Mouse (Mus musculus): ENCODE results near the gene Aacs. TPM values are rescaled to one million over a fixed set of nuclear protein-coding genes. Genes with fewer than 3 reads are reported as not detected.
A peak's percentile ranks its signal among the peaks of the same experiment; 100 is the strongest.

Aacs gene
- polyA plus RNA-seq, 1 experiment from 2014 or later: 36.6 TPM

DNA sequence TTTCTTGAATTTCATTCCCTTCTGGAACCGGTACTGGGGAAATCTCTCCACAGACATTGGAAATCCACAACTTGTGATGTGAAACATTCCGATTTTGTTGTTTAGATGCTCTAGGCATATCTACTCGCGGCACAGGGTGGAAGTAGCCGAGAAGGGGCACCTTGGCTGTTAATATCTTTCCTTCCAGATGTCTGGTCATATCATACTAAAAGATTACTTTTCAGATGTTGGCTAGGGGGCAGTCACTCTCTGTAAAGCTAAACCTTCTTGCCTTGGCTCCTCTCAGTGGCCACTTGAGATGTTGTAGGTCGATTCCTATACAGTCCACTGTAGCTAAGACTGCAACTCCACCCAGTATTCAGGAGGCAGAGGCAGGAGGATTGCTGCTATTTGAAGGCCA, 19.5 kb upstream of the Aacs start:
- Histone ChIP-seq H3K27ac (ENCODE audit: low read depth, low read length) (no peak overlapping the region), H3K27me3 (ENCODE audit: control insufficient read depth, insufficient read depth, low read length) (no peaks in the 10 kb centered on the region), H3K4me1 (ENCODE audit: control insufficient read depth, insufficient read depth, low read length) (no peaks in the 10 kb centered on the region), H3K9ac (ENCODE audit: low read depth, low read length) (no peak overlapping the region), H3K9me3 (ENCODE audit: control insufficient read depth, low read length) (no peaks in the 10 kb centered on the region), H3K4me2 (replicated peaks; ENCODE audit: low read depth, low read length) (no peak overlapping the region), H3K36me3 (ENCODE audit: control insufficient read depth, insufficient read depth, low read length) (peaks cover 18% of the 10 kb centered on the region; the same call in 1 of the 2 replicates), H3K4me3 (ENCODE audit: low read length) (no peak overlapping the region)
- no peak for ATAC-seq (ENCODE audit: low FRiP score, low TSS enrichment)
- 94% methylated on average over 6 of the region's 6 CpGs for WGBS

GRCm38 (mm10) chr5:125457538-125457937, 18.1 kb upstream of the Aacs start:
- no peaks in the 10 kb centered on the region for H3K9me3 ChIP-seq (ENCODE audit: control insufficient read depth, low read length)
- H3K4me1 ChIP-seq (ENCODE audit: control insufficient read depth, insufficient read depth, low read length): no peaks in the 10 kb centered on the region
- no peak overlapping the region for H3K4me3 ChIP-seq (ENCODE audit: low read length)
- H3K27me3 ChIP-seq (ENCODE audit: control insufficient read depth, insufficient read depth, low read length): no peaks in the 10 kb centered on the region
- H3K27ac ChIP-seq (ENCODE audit: low read depth, low read length): no peak overlapping the region
- no peak overlapping the region for H3K4me2 ChIP-seq (replicated peaks; ENCODE audit: low read depth, low read length)
- H3K9ac ChIP-seq (ENCODE audit: low read depth, low read length): no peak overlapping the region
- peaks cover 16% of the 10 kb centered on the region; the same call in 1 of the 2 replicates for H3K36me3 ChIP-seq (ENCODE audit: control insufficient read depth, insufficient read depth, low read length)
- 90% methylated on average over 6 of the region's 6 CpGs for WGBS
- no peak for ATAC-seq (ENCODE audit: low FRiP score, low TSS enrichment)

GRCm38 (mm10) chr5:125460574-125460973, 15.0 kb upstream of the Aacs start:
- Histone ChIP-seq H3K36me3 (ENCODE audit: control insufficient read depth, insufficient read depth, low read length) (peaks cover 4% of the 10 kb centered on the region; the same call in 1 of the 2 replicates), H3K27me3 (ENCODE audit: control insufficient read depth, insufficient read depth, low read length) (no peaks in the 10 kb centered on the region), H3K27ac (ENCODE audit: low read depth, low read length) (no peak overlapping the region), H3K9ac (ENCODE audit: low read depth, low read length) (no peak overlapping the region), H3K9me3 (ENCODE audit: control insufficient read depth, low read length) (no peaks in the 10 kb centered on the region), H3K4me1 (ENCODE audit: control insufficient read depth, insufficient read depth, low read length) (peaks cover 4% of the 10 kb centered on the region; the same call in 1 of the 2 replicates), H3K4me3 (ENCODE audit: low read length) (no peak overlapping the region), H3K4me2 (replicated peaks; ENCODE audit: low read depth, low read length) (no peak overlapping the region)
- WGBS: 81% methylated on average over 3 of the region's 3 CpGs
- no peak for ATAC-seq (ENCODE audit: low FRiP score, low TSS enrichment)

GRCm38 (mm10) chr5:125461868-125462445, 13.7 kb upstream of the Aacs start:
- no peak for ATAC-seq (ENCODE audit: low FRiP score, low TSS enrichment)
- H3K4me1 ChIP-seq (ENCODE audit: control insufficient read depth, insufficient read depth, low read length): peaks cover 4% of the 10 kb centered on the region; the same call in 1 of the 2 replicates
- WGBS: 56% methylated on average over 10 of the region's 10 CpGs
- no peak overlapping the region for H3K4me3 ChIP-seq (ENCODE audit: low read length)
- no peaks in the 10 kb centered on the region for H3K27me3 ChIP-seq (ENCODE audit: control insufficient read depth, insufficient read depth, low read length)
- H3K27ac ChIP-seq (ENCODE audit: low read depth, low read length): no peak overlapping the region
- no peak overlapping the region for H3K4me2 ChIP-seq (replicated peaks; ENCODE audit: low read depth, low read length)
- H3K36me3 ChIP-seq (ENCODE audit: control insufficient read depth, insufficient read depth, low read length): no peaks in the 10 kb centered on the region
- H3K9ac ChIP-seq (ENCODE audit: low read depth, low read length): no peak overlapping the region
- H3K9me3 ChIP-seq (ENCODE audit: control insufficient read depth, low read length): no peaks in the 10 kb centered on the region

GRCm38 (mm10) chr5:125465192-125465591, 10.4 kb upstream of the Aacs start:
- Histone ChIP-seq H3K9ac (ENCODE audit: low read depth, low read length) (peak overlapping the region; percentile 34; the same call in 1 of the 2 replicates), H3K27ac (ENCODE audit: low read depth, low read length) (no peak overlapping the region), H3K4me2 (replicated peaks; ENCODE audit: low read depth, low read length) (peak overlapping the region; percentile 45), H3K36me3 (ENCODE audit: control insufficient read depth, insufficient read depth, low read length) (no peaks in the 10 kb centered on the region), H3K27me3 (ENCODE audit: control insufficient read depth, insufficient read depth, low read length) (no peaks in the 10 kb centered on the region), H3K4me1 (ENCODE audit: control insufficient read depth, insufficient read depth, low read length) (peaks cover 4% of the 10 kb centered on the region; the same call in 1 of the 2 replicates), H3K4me3 (ENCODE audit: low read length) (peak overlapping the region; percentile 32), H3K9me3 (ENCODE audit: control insufficient read depth, low read length) (no peaks in the 10 kb centered on the region)
- WGBS: 44% methylated on average over 7 of the region's 7 CpGs
- 0 out of 2 replicates have a peak, but pooled peaks have one; percentile 8 for ATAC-seq (ENCODE audit: low FRiP score, low TSS enrichment)

GRCm38 (mm10) chr5:125465701-125466106, 9.9 kb upstream of the Aacs start:
- H3K4me3 ChIP-seq (ENCODE audit: low read length): peak overlapping the region; percentile 32
- peak overlapping the region; percentile 45 for H3K4me2 ChIP-seq (replicated peaks; ENCODE audit: low read depth, low read length)
- peak; percentile 99 for ATAC-seq (ENCODE audit: low FRiP score, low TSS enrichment)
- no peaks in the 10 kb centered on the region for H3K9me3 ChIP-seq (ENCODE audit: control insufficient read depth, low read length)
- H3K27ac ChIP-seq (ENCODE audit: low read depth, low read length): no peak overlapping the region
- peak overlapping the region; percentile 14; the same call in 1 of the 2 replicates for H3K9ac ChIP-seq (ENCODE audit: low read depth, low read length)
- WGBS: under 1% methylated on average over 25 of the region's 25 CpGs
- no peaks in the 10 kb centered on the region for H3K36me3 ChIP-seq (ENCODE audit: control insufficient read depth, insufficient read depth, low read length)
- no peaks in the 10 kb centered on the region for H3K27me3 ChIP-seq (ENCODE audit: control insufficient read depth, insufficient read depth, low read length)
- H3K4me1 ChIP-seq (ENCODE audit: control insufficient read depth, insufficient read depth, low read length): peaks cover 4% of the 10 kb centered on the region; the same call in 1 of the 2 replicates

GRCm38 (mm10) chr5:125466483-125466882, 9.1 kb upstream of the Aacs start:
- H3K9me3 ChIP-seq (ENCODE audit: control insufficient read depth, low read length): no peaks in the 10 kb centered on the region
- H3K27ac ChIP-seq (ENCODE audit: low read depth, low read length): no peak overlapping the region
- H3K4me3 ChIP-seq (ENCODE audit: low read length): no peak overlapping the region
- H3K27me3 ChIP-seq (ENCODE audit: control insufficient read depth, insufficient read depth, low read length): no peaks in the 10 kb centered on the region
- H3K9ac ChIP-seq (ENCODE audit: low read depth, low read length): no peak overlapping the region
- H3K4me1 ChIP-seq (ENCODE audit: control insufficient read depth, insufficient read depth, low read length): peaks cover 4% of the 10 kb centered on the region; the same call in 1 of the 2 replicates
- ATAC-seq (ENCODE audit: low FRiP score, low TSS enrichment): no peak
- 90% methylated on average over 5 of the region's 5 CpGs for WGBS
- no peak overlapping the region for H3K4me2 ChIP-seq (replicated peaks; ENCODE audit: low read depth, low read length)
- H3K36me3 ChIP-seq (ENCODE audit: control insufficient read depth, insufficient read depth, low read length): no peaks in the 10 kb centered on the region

DNA sequence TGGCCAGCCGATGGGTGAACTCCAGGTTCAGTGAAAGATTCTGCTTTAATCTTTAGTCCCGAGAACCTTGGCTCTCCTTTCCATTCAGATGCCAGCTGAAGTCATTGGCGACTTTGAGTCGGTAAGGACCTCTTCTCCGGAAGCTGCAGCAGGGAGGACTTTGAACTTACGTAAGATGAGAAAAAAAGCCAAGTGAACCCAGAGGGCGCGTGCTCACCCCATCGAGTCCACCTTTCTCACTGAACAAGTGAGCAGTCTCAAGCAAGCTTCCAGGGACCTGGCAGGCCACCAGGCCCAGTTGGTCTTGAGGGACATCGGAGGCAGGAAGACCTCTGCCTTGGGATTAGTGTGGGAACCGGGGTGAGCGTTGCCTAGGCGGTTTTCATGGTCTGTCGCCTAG, 8.4 kb upstream of the Aacs start:
- H3K36me3 ChIP-seq (ENCODE audit: control insufficient read depth, insufficient read depth, low read length): no peaks in the 10 kb centered on the region
- H3K27ac ChIP-seq (ENCODE audit: low read depth, low read length): no peak overlapping the region
- 86% methylated on average over 14 of the region's 14 CpGs for WGBS
- ATAC-seq (ENCODE audit: low FRiP score, low TSS enrichment): no peak
- no peak overlapping the region for H3K9ac ChIP-seq (ENCODE audit: low read depth, low read length)
- no peak overlapping the region for H3K4me2 ChIP-seq (replicated peaks; ENCODE audit: low read depth, low read length)
- peaks cover 4% of the 10 kb centered on the region; the same call in 1 of the 2 replicates for H3K4me1 ChIP-seq (ENCODE audit: control insufficient read depth, insufficient read depth, low read length)
- H3K27me3 ChIP-seq (ENCODE audit: control insufficient read depth, insufficient read depth, low read length): no peaks in the 10 kb centered on the region
- no peak overlapping the region for H3K4me3 ChIP-seq (ENCODE audit: low read length)
- no peaks in the 10 kb centered on the region for H3K9me3 ChIP-seq (ENCODE audit: control insufficient read depth, low read length)

- WGBS: 84% methylated on average over 4 of the region's 4 CpGs
- Histone ChIP-seq H3K4me2 (replicated peaks; ENCODE audit: low read depth, low read length) (no peak overlapping the region), H3K27ac (ENCODE audit: low read depth, low read length) (0 out of 2 replicates have a peak overlapping the region, but pooled peaks have one; percentile 4), H3K9me3 (ENCODE audit: control insufficient read depth, low read length) (no peaks in the 10 kb centered on the region), H3K36me3 (ENCODE audit: control insufficient read depth, insufficient read depth, low read length) (no peaks in the 10 kb centered on the region), H3K4me1 (ENCODE audit: control insufficient read depth, insufficient read depth, low read length) (no peaks in the 10 kb centered on the region), H3K27me3 (ENCODE audit: control insufficient read depth, insufficient read depth, low read length) (no peaks in the 10 kb centered on the region), H3K9ac (ENCODE audit: low read depth, low read length) (no peak overlapping the region), H3K4me3 (ENCODE audit: low read length) (no peak overlapping the region)
- no peak for ATAC-seq (ENCODE audit: low FRiP score, low TSS enrichment)
Measured at GRCm38 (mm10) chr5:125470713-125471112, 4.9 kb upstream of the Aacs start.

Measured in kidney, embryonic 14.5 days (tissue).